Mouse (Mus musculus) MEL (cell line): ENCODE results near the gene Enoph1. TPM values are rescaled to one million over a fixed set of nuclear protein-coding genes. Genes with fewer than 3 reads are reported as not detected.

ENCODE experiments used
- DNase-seq: peaks from one replicate; pipeline ENCODE4 v3.0.0; 2011; ENCODE audit warnings: low read depth, low spot score
- H3K27ac ChIP-seq: 2 replicates; pipeline ENCODE4 v1.5.1; 2012; ENCODE audit warnings: low read depth, mild to moderate bottlenecking, control low read depth, low read length, moderate library complexity; ENCODE audit not compliant: control insufficient read depth
- H3K27me3 ChIP-seq, 2 experiments: fragments of 150-350 bp in 1 of 2; sonication (generic) in 1 of 2; 2 replicates each; pipeline ENCODE4 v1.6.1; 2012; ENCODE audit warnings: low read length in 2 of 2, mild to moderate bottlenecking in 2 of 2, improper control_type of control experiment in 1 of 2, moderate library complexity in 1 of 2; ENCODE audit not compliant: insufficient read depth in 2 of 2, control insufficient read depth in 1 of 2
- H3K36me3 ChIP-seq, 2 experiments: 2 replicates each; pipeline ENCODE4 v1.6.1; 2012 to 2014; ENCODE audit warnings: low read length in 2 of 2, improper control_type of control experiment in 1 of 2, inconsistent platforms in 1 of 2, mild to moderate bottlenecking in 1 of 2; ENCODE audit not compliant: insufficient read depth in 2 of 2, control insufficient read depth in 1 of 2
- H3K4me1 ChIP-seq, 2 experiments: fragments of 150-350 bp in 1 of 2; sonication (generic) in 1 of 2; 2 replicates each; pipeline ENCODE4 v1.6.1; 2012; ENCODE audit warnings: low read length in 2 of 2, improper control_type of control experiment in 1 of 2, mild to moderate bottlenecking in 1 of 2; ENCODE audit not compliant: insufficient read depth in 2 of 2, control insufficient read depth in 1 of 2
- H3K4me3 ChIP-seq, 2 experiments: fragments of 150-350 bp in 1 of 2; sonication (generic) in 1 of 2; 2 replicates each; pipeline ENCODE4 v1.5.1; 2012; ENCODE audit warnings: low read depth in 2 of 2, low read length in 2 of 2, mild to moderate bottlenecking in 2 of 2, moderate library complexity in 2 of 2, control low read depth in 1 of 2, improper control_type of control experiment in 1 of 2; ENCODE audit not compliant: control insufficient read depth in 1 of 2, insufficient read depth in 1 of 2
- H3K79me2 ChIP-seq: 2 replicates; pipeline ENCODE4 v1.6.1; 2012; ENCODE audit warnings: mild to moderate bottlenecking, low read length, moderate library complexity; ENCODE audit not compliant: control insufficient read depth, poor library complexity, insufficient read depth
- H3K9ac ChIP-seq: 2 replicates; pipeline ENCODE4 v1.6.1; 2012; ENCODE audit warnings: low read depth, mild to moderate bottlenecking, control low read depth, low read length, moderate library complexity; ENCODE audit not compliant: control insufficient read depth, poor library complexity, severe bottlenecking
- H3K9me3 ChIP-seq: fragments of 150-350 bp; sonication (generic); replicated peaks from 2 replicates; pipeline ENCODE4 v1.6.1; 2012; ENCODE audit warnings: mild to moderate bottlenecking, low read length, improper control_type of control experiment, moderate library complexity; ENCODE audit not compliant: insufficient read depth
- BHLHE40 ChIP-seq: IDR thresholded peaks from 2 replicates; pipeline ENCODE4 v1.6.1; 2012; ENCODE audit warnings: low read depth, mild to moderate bottlenecking, inconsistent platforms, low read length, improper control_type of control experiment, borderline replicate concordance
- CHD1 ChIP-seq: IDR thresholded peaks from 2 replicates; pipeline ENCODE4 v1.6.1; 2012; ENCODE audit warnings: low read depth, mild to moderate bottlenecking, inconsistent platforms, low read length, improper control_type of control experiment
- CHD2 ChIP-seq: IDR thresholded peaks from 2 replicates; pipeline ENCODE4 v1.6.1; 2011; ENCODE audit warnings: low read length, improper control_type of control experiment
- ELF1 ChIP-seq: IDR thresholded peaks from 2 replicates; pipeline ENCODE4 v1.6.1; 2014; ENCODE audit warnings: low read depth, mild to moderate bottlenecking, inconsistent platforms, low read length, improper control_type of control experiment, moderate library complexity
- EP300 ChIP-seq, 2 experiments: IDR thresholded peaks; 2 replicates each; pipeline ENCODE4 v1.6.1; 2011; ENCODE audit warnings: improper control_type of control experiment in 2 of 2, low read length in 2 of 2, low read depth in 1 of 2, mild to moderate bottlenecking in 1 of 2
- GABPA ChIP-seq: IDR thresholded peaks from 2 replicates; pipeline ENCODE4 v1.6.1; 2012; ENCODE audit warnings: low read depth, mild to moderate bottlenecking, inconsistent platforms, low read length, improper control_type of control experiment, moderate library complexity
- JUND ChIP-seq: IDR thresholded peaks from 2 replicates; pipeline ENCODE4 v1.6.1; 2011; ENCODE audit warnings: low read depth, mild to moderate bottlenecking, improper control_type of control experiment, low read length
- MAZ ChIP-seq: IDR thresholded peaks from 2 replicates; pipeline ENCODE4 v1.6.1; 2012; ENCODE audit warnings: low read depth, mild to moderate bottlenecking, inconsistent platforms, low read length, improper control_type of control experiment
- MXI1 ChIP-seq: IDR thresholded peaks from 2 replicates; pipeline ENCODE4 v1.6.1; 2011; ENCODE audit warnings: mild to moderate bottlenecking, low read depth, low read length, improper control_type of control experiment
- MYC ChIP-seq: IDR thresholded peaks from 2 replicates; pipeline ENCODE4 v1.6.1; 2011; ENCODE audit warnings: low read depth, mild to moderate bottlenecking, low read length, improper control_type of control experiment, moderate library complexity
- NRF1 ChIP-seq: IDR thresholded peaks from 2 replicates; pipeline ENCODE4 v1.6.1; 2014; ENCODE audit warnings: low read depth, mild to moderate bottlenecking, inconsistent platforms, low read length, improper control_type of control experiment, moderate library complexity; ENCODE audit not compliant: poor library complexity, insufficient read depth, severe bottlenecking
- POLR2AphosphoS2 ChIP-seq: IDR thresholded peaks from 2 replicates; pipeline ENCODE4 v1.6.1; 2011; ENCODE audit warnings: low read length, improper control_type of control experiment
- SIN3A ChIP-seq: IDR thresholded peaks from 2 replicates; pipeline ENCODE4 v1.6.1; 2012; ENCODE audit warnings: low read length, improper control_type of control experiment, inconsistent platforms
- TAL1 ChIP-seq: IDR thresholded peaks from 2 replicates; pipeline ENCODE4 v1.6.1; 2012; ENCODE audit warnings: mild to moderate bottlenecking, inconsistent platforms, low read length, moderate library complexity, mixed read lengths
- TCF12 ChIP-seq: IDR thresholded peaks from 2 replicates; pipeline ENCODE4 v1.6.1; 2014; ENCODE audit warnings: low read depth, mild to moderate bottlenecking, inconsistent platforms, low read length, improper control_type of control experiment, moderate library complexity
- USF2 ChIP-seq, 2 experiments: IDR thresholded peaks; 2 replicates each; pipeline ENCODE4 v1.6.1; 2011 to 2012; ENCODE audit warnings: improper control_type of control experiment in 2 of 2, low read length in 2 of 2, borderline replicate concordance in 1 of 2, inconsistent platforms in 1 of 2, low read depth in 1 of 2, mild to moderate bottlenecking in 1 of 2; ENCODE audit not compliant: insufficient read depth in 1 of 2
- ZMIZ1 ChIP-seq: IDR thresholded peaks from 2 replicates; pipeline ENCODE4 v1.6.1; 2012; ENCODE audit warnings: low read depth, mild to moderate bottlenecking, inconsistent platforms, low read length, improper control_type of control experiment, moderate library complexity
- ZNF384 ChIP-seq: IDR thresholded peaks from 2 replicates; pipeline ENCODE4 v1.6.1; 2012; ENCODE audit warnings: low read depth, mild to moderate bottlenecking, inconsistent platforms, low read length, improper control_type of control experiment
- polyA plus RNA-seq, 2 experiments: library from polyadenylated mRNA; stranded (reverse) in 1 of 2; unstranded in 1 of 2; fragments of >175 nt in 1 of 2; fragments of >200 nt in 1 of 2; gene quantifications; 2 replicates each; pipeline versions ENCODE4 v1.2.1 to v1.2.4; 2012; ENCODE audit warnings: low replicate concordance in 2 of 2, low read depth in 1 of 2; ENCODE audit not compliant: insufficient read length in 2 of 2, insufficient read depth in 1 of 2, missing spikeins in 1 of 2
- total RNA-seq: library from RNA; depleted of rRNA; stranded (reverse); fragments of 300-350 nt; gene quantifications from 2 replicates; pipeline ENCODE4 v1.2.3, GENCODE M21; 2012

Enoph1 gene
- total and polyA plus RNA-seq, 3 experiments, result 83.3 to 89.0 TPM; not detected in 1

DNA sequence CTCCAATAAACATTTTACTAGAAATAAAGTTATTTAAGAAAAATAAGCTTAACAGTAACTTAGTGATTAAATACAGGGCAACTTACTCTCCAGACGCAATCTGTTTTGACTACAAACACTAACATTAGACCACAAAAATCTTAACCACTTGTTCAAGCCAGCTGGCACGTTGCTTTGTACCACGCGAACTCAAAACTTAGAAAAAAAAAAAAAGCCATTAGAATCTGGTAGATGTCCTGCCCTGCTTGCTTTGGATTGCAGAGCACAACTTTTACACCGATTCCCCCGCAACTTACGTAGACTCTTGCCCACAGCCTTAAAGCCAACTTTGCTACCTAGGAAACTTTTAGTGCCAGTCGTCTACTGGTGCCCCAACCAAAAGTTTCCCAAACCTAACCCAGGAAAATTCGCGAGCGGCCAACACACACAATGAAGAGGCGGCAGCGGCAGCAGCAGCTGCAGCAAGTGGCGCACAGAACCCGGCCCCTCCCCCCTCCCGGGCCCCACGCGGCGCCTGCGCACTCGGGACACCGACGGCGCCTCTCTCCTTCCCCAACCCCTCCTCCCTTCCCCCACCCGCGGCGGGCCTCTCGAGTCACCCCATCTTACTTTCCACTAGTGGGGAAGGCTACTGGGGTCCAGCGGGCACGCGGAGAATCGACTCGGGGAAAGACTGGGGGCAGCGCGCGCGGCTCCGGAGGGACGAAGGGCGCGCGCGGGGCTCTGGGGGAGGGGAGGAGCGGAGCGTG lies 1.6 kb upstream of the Enoph1 start:
- no peaks in the 10 kb centered on the region for H3K9me3 ChIP-seq
- TF ChIP-seq GABPA (no peak), SIN3A (peak; percentile 24; the same call in 1 of the 2 replicates), ZNF384 (no peak), EP300 (IDR thresholded peaks at IDR 0.05; ENCODE audit: low read depth in 1 of 2, low read length in 2 of 2) (peak in 1 of 2 experiments; percentile 20; a peak in 1 of 4 replicates), MXI1 (no peak; the same call in 1 of the 2 replicates), TAL1 (no peak), NRF1 (peak; percentile 77), MAZ (no peak; the same call in none of the 2 replicates), USF2 (IDR thresholded peaks at IDR 0.05; ENCODE audit: borderline replicate concordance in 1 of 2, insufficient read depth in 1 of 2, low read depth in 1 of 2, low read length in 2 of 2) (no peak), POLR2AphosphoS2 (no peak), JUND (no peak), CHD1 (no peak; the same call in 1 of the 2 replicates), TCF12 (peak; percentile 13; the same call in 1 of the 2 replicates), MYC (no peak), CHD2 (peak; percentile 48), ZMIZ1 (no peak), ELF1 (0 out of 2 replicates have a peak, but pooled peaks have one; percentile 14), BHLHE40 (0 out of 2 replicates have a peak, but pooled peaks have one; percentile 27)
- TF ChIP-seq, all 39 proteins: peak for 7
- Histone ChIP-seq H3K79me2 (peaks cover 76% of the 10 kb centered on the region), H3K4me1 (peaks cover 0 to 16% of the 10 kb centered on the region in 2 experiments; a peak in 1 of 4 replicates), H3K36me3 (peaks cover 30 to 33% of the 10 kb centered on the region in 2 experiments), H3K4me3 (peak overlapping the region; percentile 90 to 98), H3K9ac (peak overlapping the region; percentile 98), H3K27me3 (no peaks in the 10 kb centered on the region), H3K27ac (peak overlapping the region; percentile 91)
- DNase-seq, result peak; percentile 84
